Mouse (Mus musculus): ENCODE measurements around the gene Ctu1. TPM values are rescaled to one million over a fixed set of nuclear protein-coding genes. Genes with fewer than 3 reads are reported as not detected.

The Ctu1 gene
- total RNA-seq (2023), result 1 to 10 TPM; 2.7 to 4.6 TPM

DNA sequence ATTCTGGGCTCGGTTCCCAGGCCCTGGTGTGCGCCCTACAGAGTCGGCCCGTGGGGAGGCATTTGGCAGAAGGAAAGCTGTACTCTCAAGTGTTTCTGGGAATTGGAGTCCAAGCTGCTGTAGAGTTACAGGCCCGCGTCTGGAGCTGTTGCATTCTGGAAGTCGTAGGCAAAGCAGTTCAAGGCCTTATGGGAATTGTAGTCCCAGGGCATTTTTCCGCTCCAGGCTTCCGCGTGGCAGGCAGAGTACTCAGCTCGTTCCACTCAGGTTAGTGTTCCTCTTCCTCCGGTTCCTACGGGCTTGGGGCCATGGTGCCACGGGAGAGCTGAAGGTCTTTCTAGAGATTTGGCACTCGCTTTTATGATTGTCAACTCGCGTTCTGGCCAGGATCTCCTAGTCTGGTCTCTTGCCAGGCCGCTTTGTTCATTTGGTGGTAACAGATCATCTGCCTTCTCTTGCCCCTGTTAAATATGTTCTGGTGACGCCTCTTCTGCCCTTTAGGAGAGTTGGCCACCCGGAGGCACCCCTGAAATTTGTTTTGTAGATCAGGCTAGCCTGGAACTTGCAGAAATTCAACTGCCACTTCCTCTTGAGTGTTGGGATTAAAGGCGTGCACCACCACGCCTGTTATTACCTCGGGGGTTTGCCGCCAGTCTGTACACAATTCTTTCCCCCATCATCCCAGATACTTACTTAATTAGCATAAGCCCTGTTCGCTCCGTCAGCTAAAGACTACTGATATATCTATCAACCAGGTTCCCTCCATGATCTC, at the start of gene Ctu1:
Gene Ctu1 (plus strand): TSS at position 208 of the 772 bp plus-strand sequence.

DNA sequence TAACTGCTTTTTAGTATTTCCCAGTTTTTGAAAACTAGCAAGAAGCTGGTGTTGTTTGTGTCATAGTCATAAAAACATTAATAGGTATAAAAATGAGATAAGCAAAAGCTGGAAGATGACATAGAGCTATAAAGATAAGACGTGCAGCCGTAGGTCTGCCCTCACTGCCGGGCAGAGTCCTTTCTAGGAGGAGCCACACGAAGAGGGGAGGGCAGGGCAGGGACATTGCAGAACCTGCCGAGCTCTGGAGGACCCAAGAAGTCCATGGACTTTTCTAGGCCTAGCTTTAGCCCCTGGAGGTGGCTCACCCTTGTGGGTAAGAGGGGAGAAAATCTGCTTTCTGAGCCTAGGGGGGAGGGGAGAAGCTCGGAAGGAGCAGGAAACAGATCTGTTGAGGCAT, 37.3 kb upstream of the Ctu1 start, which contains the start of gene Ceacam18:
Gene Ceacam18 (plus strand): TSS at position 208 of the 400 bp plus-strand sequence.

DNA sequence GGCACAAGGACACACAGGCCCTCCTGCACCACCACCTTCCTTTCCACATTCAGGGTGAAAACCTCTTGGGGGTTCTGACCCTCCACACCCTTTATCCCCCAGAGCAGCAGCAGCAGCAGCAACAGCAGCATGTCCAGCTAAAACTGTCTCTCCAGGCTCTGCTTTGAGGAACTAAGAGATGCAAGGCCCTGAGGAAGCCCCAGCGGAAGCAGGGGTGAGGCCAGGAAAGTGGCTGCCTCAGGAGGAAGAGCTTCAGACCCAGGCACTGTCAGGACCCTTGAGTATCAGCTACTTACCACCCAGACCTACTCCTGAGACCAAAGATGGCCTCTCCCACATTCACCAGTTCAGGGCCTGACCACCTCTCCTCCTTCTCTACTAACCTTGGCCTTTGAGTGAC, 11.8 kb upstream of the Ctu1 start, which contains the start of gene Siglece:
Gene Siglece (minus strand): TSS at position 160 of the 400 bp plus-strand sequence.

DNA sequence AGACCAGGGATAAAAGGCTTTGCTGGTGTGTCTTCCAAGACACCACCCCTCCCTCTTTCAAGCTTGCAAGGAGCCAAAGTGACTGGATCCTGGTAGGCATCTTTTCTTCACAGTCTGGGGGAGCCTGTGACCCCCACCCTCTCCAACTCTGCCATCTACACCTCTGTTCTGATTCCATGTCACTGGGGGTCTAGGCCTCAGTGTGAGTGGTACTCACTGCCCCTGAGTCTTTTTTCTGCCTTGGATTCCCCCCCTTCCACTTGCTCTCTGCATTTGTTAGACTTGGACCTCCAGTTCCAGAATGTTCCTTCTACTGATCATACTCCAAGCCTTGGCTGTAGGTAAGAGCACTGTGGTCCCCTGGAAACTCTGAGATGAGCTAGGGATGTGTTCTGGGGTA, 18.3 kb downstream of the Ctu1 start, which contains the start of gene Klk14:
Gene Klk14 (plus strand): TSS at position 301 of the 400 bp plus-strand sequence.

DNA sequence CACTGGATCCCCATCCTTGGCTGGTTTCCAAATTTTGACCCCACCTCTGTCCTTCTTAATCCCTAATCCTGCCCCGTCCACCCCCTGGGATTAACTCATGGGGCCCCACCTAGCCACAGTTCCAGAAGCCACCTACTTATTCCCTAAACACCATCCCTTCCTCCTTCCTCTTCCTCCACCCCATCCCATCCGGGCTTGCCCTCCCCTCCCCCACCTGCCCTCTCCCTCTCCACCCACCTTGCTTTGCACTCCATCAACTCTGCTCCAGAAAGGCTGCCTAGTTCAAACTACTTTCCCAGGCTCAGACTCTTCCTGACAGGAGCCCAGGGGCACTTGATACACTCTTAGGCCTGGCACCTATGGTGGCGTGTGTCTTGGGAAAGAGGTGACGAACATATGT, 40.5 kb downstream of the Ctu1 start, which contains the start of gene Klk13:
Gene Klk13 (plus strand): TSS at position 301 of the 400 bp plus-strand sequence.

Other genes with a start within 250 kb of the Ctu1 start
- gene Lim2, start 244.3 kb upstream of the Ctu1 start, total RNA-seq (2023), result not detected
- gene Nkg7, start 234.9 kb upstream of the Ctu1 start, total RNA-seq (2023), result 10 to 100 TPM; 31.3 to 31.9 TPM
- under 1 TPM in 1 of 2 experiments, not detected in 1; 0.62 TPM for gene Cldnd2, start 231.2 kb upstream of the Ctu1 start, total RNA-seq (2023)
- 10 to 100 TPM; 58.6 to 71.6 TPM for gene Etfb, start 227.9 kb upstream of the Ctu1 start, total RNA-seq (2023)
- not detected for gene Gm45233, start 227.9 kb upstream of the Ctu1 start, total RNA-seq (2023)
- gene Vsig10l, start 208.9 kb upstream of the Ctu1 start, total RNA-seq (2023), result 10 to 100 TPM in 1 of 2 experiments, 1 to 10 TPM in 1; 8.3 to 14.7 TPM
- gene Iglon5, start 181.9 kb upstream of the Ctu1 start, total RNA-seq (2023), result not detected
- gene 4931406B18Rik, start 166.1 kb upstream of the Ctu1 start, total RNA-seq (2023), result under 1 TPM in 1 of 2 experiments, not detected in 1; 0.18 TPM
- gene Cd33, start 127.6 kb upstream of the Ctu1 start, total RNA-seq (2023), result 100 to 1,000 TPM; 465 to 478 TPM
- 1 to 10 TPM; 2.5 to 3.0 TPM for gene Zfp658, start 109.8 kb upstream of the Ctu1 start, total RNA-seq (2023)
- 10 to 100 TPM; 10.9 to 12.6 TPM for gene Zfp719, start 92.4 kb upstream of the Ctu1 start, total RNA-seq (2023)
- under 1 TPM; 0.62 to 0.78 TPM for gene Zfp819, start 64.8 kb upstream of the Ctu1 start, total RNA-seq (2023)
- gene Ceacam18, start 37.3 kb upstream of the Ctu1 start, total RNA-seq (2023), result not detected
- gene Siglece, start 11.9 kb upstream of the Ctu1 start, total RNA-seq (2023), result 100 to 1,000 TPM; 152 to 169 TPM
- gene Klk14, start 18.4 kb downstream of the Ctu1 start, total RNA-seq (2023), result not detected
- gene Klk13, start 40.6 kb downstream of the Ctu1 start, total RNA-seq (2023), result not detected
- not detected for gene Klk12, start 96.9 kb downstream of the Ctu1 start, total RNA-seq (2023)
- not detected for gene Klk11, start 102.6 kb downstream of the Ctu1 start, total RNA-seq (2023)
- not detected for gene Klk10, start 109.0 kb downstream of the Ctu1 start, total RNA-seq (2023)
- gene Klk9, start 119.9 kb downstream of the Ctu1 start, total RNA-seq (2023), result not detected
- gene Klk8, start 125.6 kb downstream of the Ctu1 start, total RNA-seq (2023), result 1 to 10 TPM; 2.1 to 4.1 TPM
- gene Klk7, start 139.3 kb downstream of the Ctu1 start, total RNA-seq (2023), result not detected
- gene Klk6, start 152.5 kb downstream of the Ctu1 start, total RNA-seq (2023), result not detected
- gene Klk5, start 170.0 kb downstream of the Ctu1 start, total RNA-seq (2023), result not detected
- not detected for gene Klk4, start 209.1 kb downstream of the Ctu1 start, total RNA-seq (2023)

Measured in neutrophil, adult 59 days (primary cell).